Mouse (Mus musculus): ENCODE measurements around the gene Yif1a. TPM values are rescaled to one million over a fixed set of nuclear protein-coding genes. Genes with fewer than 3 reads are reported as not detected.

Yif1a gene
- polyA plus RNA-seq, 2 experiments: 37.0 to 60.0 TPM

DNA sequence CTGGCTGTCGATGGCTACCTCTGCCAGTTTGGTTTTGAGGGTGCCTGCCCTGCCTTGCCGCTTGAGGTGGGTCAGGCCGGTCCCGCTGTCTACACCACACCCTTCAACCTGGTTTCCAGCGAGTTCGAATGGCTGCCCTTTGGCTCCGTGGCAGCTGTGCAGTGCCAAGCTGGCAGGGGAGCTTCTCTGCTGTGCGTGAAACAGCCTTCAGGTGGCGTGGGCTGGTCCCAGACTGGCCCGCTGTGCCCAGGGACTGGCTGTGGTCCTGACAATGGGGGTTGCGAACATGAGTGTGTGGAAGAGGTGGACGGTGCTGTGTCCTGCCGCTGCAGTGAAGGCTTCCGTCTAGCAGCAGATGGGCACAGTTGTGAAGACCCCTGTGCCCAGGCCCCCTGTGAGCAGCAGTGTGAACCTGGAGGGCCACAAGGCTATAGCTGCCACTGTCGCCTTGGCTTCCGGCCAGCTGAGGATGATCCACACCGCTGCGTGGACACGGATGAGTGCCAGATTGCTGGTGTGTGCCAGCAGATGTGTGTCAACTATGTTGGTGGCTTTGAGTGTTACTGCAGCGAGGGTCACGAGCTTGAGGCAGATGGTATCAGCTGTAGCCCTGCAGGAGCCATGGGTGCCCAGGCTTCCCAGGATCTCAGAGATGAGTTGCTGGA, 19.6 kb upstream of the Yif1a start:
- Histone ChIP-seq H3K4me2 (ENCODE audit: low read depth) (peak overlapping the region; percentile 79), H3K27me3 (ENCODE audit: control insufficient read depth, insufficient read depth, low read length) (peaks cover 16% of the 10 kb centered on the region), H3K36me3 (replicated peaks; ENCODE audit: control insufficient read depth, insufficient read depth, low read depth) (no peaks in the 10 kb centered on the region), H3K9me3 (ENCODE audit: control insufficient read depth, low read length) (no peaks in the 10 kb centered on the region), H3K4me3 (ENCODE audit: insufficient read depth in 1 of 2, low read depth in 2 of 2, low read length in 2 of 2) (peak overlapping the region; percentile 15 to 51), H3K9ac (replicated peaks) (peak overlapping the region; percentile 55), H3K4me1 (replicated peaks; ENCODE audit: control insufficient read depth in 2 of 2, insufficient read depth in 2 of 2, low read length in 1 of 2) (peaks cover 30 to 31% of the 10 kb centered on the region in 2 experiments), H3K27ac (no peak overlapping the region)
- DNase-seq (ENCODE audit: low read depth in 3 of 3, low spot score in 3 of 3) (no peak), ATAC-seq (ENCODE audit: insufficient read depth) (no peak)
- TF ChIP-seq EP300 (IDR thresholded peaks at IDR 0.05; ENCODE audit: low read depth) (no peak), CTCF (IDR thresholded peaks at IDR 0.05; ENCODE audit: low read depth) (peak; percentile 27; the same call in 1 of the 2 replicates)
- WGBS (ENCODE audit: insufficient replicate concordance): 43% methylated on average over 21 of the region's 21 CpGs

GRCm38 (mm10) chr19:5069486-5069885, 18.9 kb upstream of the Yif1a start:
- Histone ChIP-seq H3K27me3 (ENCODE audit: control insufficient read depth, insufficient read depth, low read length) (peaks cover 16% of the 10 kb centered on the region), H3K27ac (no peak overlapping the region), H3K4me2 (ENCODE audit: low read depth) (no peak overlapping the region), H3K9ac (replicated peaks) (no peak overlapping the region), H3K4me1 (replicated peaks; ENCODE audit: control insufficient read depth in 2 of 2, insufficient read depth in 2 of 2, low read length in 1 of 2) (peaks cover 30 to 31% of the 10 kb centered on the region in 2 experiments), H3K4me3 (ENCODE audit: insufficient read depth in 1 of 2, low read depth in 2 of 2, low read length in 2 of 2) (no peak overlapping the region), H3K9me3 (ENCODE audit: control insufficient read depth, low read length) (no peaks in the 10 kb centered on the region), H3K36me3 (replicated peaks; ENCODE audit: control insufficient read depth, insufficient read depth, low read depth) (no peaks in the 10 kb centered on the region)
- TF ChIP-seq EP300 (IDR thresholded peaks at IDR 0.05; ENCODE audit: low read depth): no peak
- TF ChIP-seq CTCF (IDR thresholded peaks at IDR 0.05; ENCODE audit: low read depth): no peak
- ATAC-seq (ENCODE audit: insufficient read depth) (no peak), DNase-seq (ENCODE audit: low read depth in 3 of 3, low spot score in 3 of 3) (no peak)
- WGBS (ENCODE audit: insufficient replicate concordance): 69% methylated on average over 5 of the region's 5 CpGs

DNA sequence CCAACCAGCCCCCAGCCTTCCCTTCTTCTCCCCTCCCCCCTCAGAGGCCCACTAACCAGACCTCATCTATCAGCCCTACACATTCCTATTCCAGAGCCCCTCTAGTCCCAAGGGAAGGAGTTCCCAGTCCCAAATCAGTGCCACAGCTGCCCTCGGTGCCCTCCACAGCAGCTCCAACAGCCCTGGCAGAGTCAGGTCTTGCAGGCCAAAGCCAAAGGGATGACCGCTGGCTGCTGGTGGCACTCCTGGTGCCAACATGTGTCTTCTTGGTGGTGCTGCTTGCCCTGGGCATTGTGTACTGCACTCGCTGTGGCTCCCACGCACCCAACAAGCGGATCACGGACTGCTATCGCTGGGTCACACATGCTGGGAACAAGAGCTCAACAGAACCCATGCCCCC, 18.4 kb upstream of the Yif1a start:
- no peak for DNase-seq (ENCODE audit: low read depth in 3 of 3, low spot score in 3 of 3)
- H3K27ac ChIP-seq: no peak overlapping the region
- peaks cover 16% of the 10 kb centered on the region for H3K27me3 ChIP-seq (ENCODE audit: control insufficient read depth, insufficient read depth, low read length)
- no peak for TF ChIP-seq CTCF (IDR thresholded peaks at IDR 0.05; ENCODE audit: low read depth)
- TF ChIP-seq EP300 (IDR thresholded peaks at IDR 0.05; ENCODE audit: low read depth): no peak
- no peak for ATAC-seq (ENCODE audit: insufficient read depth)
- H3K4me2 ChIP-seq (ENCODE audit: low read depth): no peak overlapping the region
- WGBS (ENCODE audit: insufficient replicate concordance): 76% methylated on average over 7 of the region's 7 CpGs
- no peaks in the 10 kb centered on the region for H3K36me3 ChIP-seq (replicated peaks; ENCODE audit: control insufficient read depth, insufficient read depth, low read depth)
- no peak overlapping the region for H3K9ac ChIP-seq (replicated peaks)
- H3K4me3 ChIP-seq (ENCODE audit: insufficient read depth in 1 of 2, low read depth in 2 of 2, low read length in 2 of 2): no peak overlapping the region
- no peaks in the 10 kb centered on the region for H3K9me3 ChIP-seq (ENCODE audit: control insufficient read depth, low read length)
- peaks cover 30 to 31% of the 10 kb centered on the region in 2 experiments for H3K4me1 ChIP-seq (replicated peaks; ENCODE audit: control insufficient read depth in 2 of 2, insufficient read depth in 2 of 2, low read length in 1 of 2)

- H3K4me3 ChIP-seq (ENCODE audit: insufficient read depth in 1 of 2, low read depth in 2 of 2, low read length in 2 of 2): no peak overlapping the region; a peak in 1 of 4 replicates
- no peak for ATAC-seq (ENCODE audit: insufficient read depth)
- 24% methylated on average over 11 of the region's 11 CpGs for WGBS (ENCODE audit: insufficient replicate concordance)
- peaks cover 30 to 31% of the 10 kb centered on the region in 2 experiments for H3K4me1 ChIP-seq (replicated peaks; ENCODE audit: control insufficient read depth in 2 of 2, insufficient read depth in 2 of 2, low read length in 1 of 2)
- H3K9ac ChIP-seq (replicated peaks): peak overlapping the region; percentile 49
- no peaks in the 10 kb centered on the region for H3K9me3 ChIP-seq (ENCODE audit: control insufficient read depth, low read length)
- H3K36me3 ChIP-seq (replicated peaks; ENCODE audit: control insufficient read depth, insufficient read depth, low read depth): no peaks in the 10 kb centered on the region
- peak overlapping the region; percentile 77 for H3K4me2 ChIP-seq (ENCODE audit: low read depth)
- DNase-seq (ENCODE audit: low read depth in 3 of 3, low spot score in 3 of 3): no peak
- TF ChIP-seq CTCF (IDR thresholded peaks at IDR 0.05; ENCODE audit: low read depth): no peak
- TF ChIP-seq EP300 (IDR thresholded peaks at IDR 0.05; ENCODE audit: low read depth): no peak
- H3K27ac ChIP-seq: no peak overlapping the region
- peaks cover 16% of the 10 kb centered on the region for H3K27me3 ChIP-seq (ENCODE audit: control insufficient read depth, insufficient read depth, low read length)
Measured at GRCm38 (mm10) chr19:5071077-5071476, 17.3 kb upstream of the Yif1a start.

DNA sequence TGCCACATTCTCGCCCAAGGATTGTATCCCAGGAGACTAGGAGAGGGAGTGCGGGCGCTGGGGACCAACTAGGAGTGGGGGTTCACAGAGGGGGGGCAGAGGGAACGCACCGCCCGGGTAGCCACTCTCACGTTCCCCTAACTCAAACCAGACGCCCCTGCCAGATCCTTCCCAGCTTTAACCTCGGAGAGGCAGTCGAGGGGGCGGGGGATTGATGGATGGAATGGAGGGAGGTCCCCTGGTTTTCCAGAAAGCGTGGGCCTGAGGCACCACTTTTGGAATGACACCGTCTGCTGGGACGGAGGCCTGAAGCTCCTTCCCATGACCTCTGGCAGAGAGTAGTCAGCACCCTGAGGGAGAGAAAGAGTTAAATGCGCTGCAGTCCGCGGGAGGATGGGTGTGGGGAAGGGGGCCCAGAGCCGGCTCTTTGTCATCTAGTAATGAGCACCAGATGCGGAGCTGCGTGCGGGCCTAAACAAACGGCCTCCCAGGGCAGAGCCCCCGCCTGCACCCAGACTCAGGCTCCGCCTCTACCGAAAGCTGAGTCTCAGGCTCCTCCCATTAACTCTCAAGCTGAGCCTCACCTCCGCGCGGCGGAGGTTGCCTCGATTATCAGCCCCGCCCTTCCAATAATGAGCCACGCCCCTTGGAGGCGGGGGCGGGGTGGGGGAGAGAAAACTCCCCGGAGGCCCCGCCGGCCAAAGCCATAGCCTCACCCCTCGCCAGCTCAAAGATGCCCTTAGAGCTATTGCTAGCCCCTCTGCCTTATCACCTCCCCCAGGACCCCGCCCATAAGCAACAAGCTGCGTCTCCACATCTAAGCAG, 16.6 kb upstream of the Yif1a start:
- no peak overlapping the region for H3K27ac ChIP-seq
- 0 out of 2 replicates have a peak, but pooled peaks have one; percentile 2 for TF ChIP-seq CTCF (IDR thresholded peaks at IDR 0.05; ENCODE audit: low read depth)
- TF ChIP-seq EP300 (IDR thresholded peaks at IDR 0.05; ENCODE audit: low read depth): no peak
- DNase-seq (ENCODE audit: low read depth in 3 of 3, low spot score in 3 of 3): peak; percentile 79 to 82 (median 80)
- ATAC-seq (ENCODE audit: insufficient read depth): peak; percentile 75
- peaks cover 16% of the 10 kb centered on the region for H3K27me3 ChIP-seq (ENCODE audit: control insufficient read depth, insufficient read depth, low read length)
- H3K9me3 ChIP-seq (ENCODE audit: control insufficient read depth, low read length): no peaks in the 10 kb centered on the region
- H3K9ac ChIP-seq (replicated peaks): peak overlapping the region; percentile 49
- H3K4me3 ChIP-seq (ENCODE audit: insufficient read depth in 1 of 2, low read depth in 2 of 2, low read length in 2 of 2): peak overlapping the region; percentile 55 to 60
- H3K4me2 ChIP-seq (ENCODE audit: low read depth): peak overlapping the region; percentile 77
- H3K36me3 ChIP-seq (replicated peaks; ENCODE audit: control insufficient read depth, insufficient read depth, low read depth): no peaks in the 10 kb centered on the region
- peaks cover 29 to 30% of the 10 kb centered on the region in 2 experiments for H3K4me1 ChIP-seq (replicated peaks; ENCODE audit: control insufficient read depth in 2 of 2, insufficient read depth in 2 of 2, low read length in 1 of 2)
- WGBS (ENCODE audit: insufficient replicate concordance): 4% methylated on average over 40 of the region's 40 CpGs

Data from liver, embryonic 14.5 days (tissue).